Mouse (Mus musculus) embryonic facial prominence, embryonic 14.5 days (tissue): Measurements from ENCODE around the gene Ddx23. TPM values are rescaled to one million over a fixed set of nuclear protein-coding genes. Genes with fewer than 3 reads are reported as not detected.

Source experiments
- ATAC-seq: fragments of 200-750 bp; cut with Nextera tagmentation; 2 replicates; pipeline ENCODE4 v1.8.0; 2017; ENCODE audit warnings: low read depth, moderate number of reproducible peaks, moderate TSS enrichment
- DNase-seq: peaks from one replicate; pipeline ENCODE4 v3.0.0-alpha.2; 2015; ENCODE audit warnings: low spot score
- H3K27ac ChIP-seq: fragments of 300-500 bp; sonication (generic); replicated peaks from 2 replicates; pipeline ENCODE4 v1.5.1; 2014; ENCODE audit warnings: low read depth, mild to moderate bottlenecking, low read length, moderate library complexity
- H3K27me3 ChIP-seq: fragments of 300-500 bp; sonication (generic); replicated peaks from 2 replicates; pipeline ENCODE4 v1.6.1; 2014; ENCODE audit warnings: low read length; ENCODE audit not compliant: control insufficient read depth, insufficient read depth
- H3K36me3 ChIP-seq: fragments of 300-500 bp; sonication (generic); 2 replicates; pipeline ENCODE4 v1.6.1; 2014; ENCODE audit warnings: low read length, mixed read lengths; ENCODE audit not compliant: control insufficient read depth, insufficient read depth
- H3K4me1 ChIP-seq: fragments of 300-500 bp; sonication (generic); 2 replicates; pipeline ENCODE4 v1.6.1; 2014; ENCODE audit warnings: antibody characterized with exemption, low read length; ENCODE audit not compliant: control insufficient read depth, insufficient read depth
- H3K4me2 ChIP-seq: fragments of 300-500 bp; sonication (generic); 2 replicates; pipeline ENCODE4 v1.6.1; 2014; ENCODE audit warnings: low read depth, mild to moderate bottlenecking, low read length, moderate library complexity, mixed read lengths
- H3K4me3 ChIP-seq: fragments of 300-500 bp; sonication (generic); 2 replicates; pipeline ENCODE4 v1.5.1; 2014; ENCODE audit warnings: low read depth, mild to moderate bottlenecking, low read length
- H3K9ac ChIP-seq: fragments of 300-500 bp; sonication (generic); 2 replicates; pipeline ENCODE4 v1.6.1; 2014; ENCODE audit warnings: low read depth, mild to moderate bottlenecking, low read length, moderate library complexity, mixed read lengths
- H3K9me3 ChIP-seq: fragments of 300-500 bp; sonication (generic); 2 replicates; pipeline ENCODE4 v1.6.1; 2016; ENCODE audit warnings: low read length; ENCODE audit not compliant: control insufficient read depth
- WGBS: fragments of 180-500 bp; shearing (Covaris S2); extraction: QIAGEN DNeasy Blood & Tissue Kit; methylation state at CpG from one replicate; pipeline ENCODE4 v1.1.7; 2014; 5-methylcytosine and 5-hydroxymethylcytosine counted together
- polyA plus RNA-seq: library from polyadenylated mRNA; unstranded; fragments of >200 nt; fragmentation: Nextera tagmentation; extraction: Ambion mirVana; gene quantifications from 2 replicates; pipeline ENCODE4 v1.2.1, GENCODE M21; 2014

Ddx23 gene
- polyA plus RNA-seq, 1 experiment from 2014 or later = 23.4 TPM

- Histone ChIP-seq H3K4me1 (no peaks in the 10 kb centered on the region), H3K27ac (no peak overlapping the region), H3K9ac (no peak overlapping the region), H3K4me2 (no peak overlapping the region), H3K9me3 (no peaks in the 10 kb centered on the region), H3K27me3 (no peaks in the 10 kb centered on the region), H3K36me3 (peaks cover 95% of the 10 kb centered on the region), H3K4me3 (no peak overlapping the region)
- DNase-seq (no peak), ATAC-seq (no peak)
- 90% methylated on average over 24 of the region's 24 CpGs for WGBS
Measured at GRCm38 (mm10) chr15:98645057-98646026, 17.4 kb downstream of the Ddx23 start.

GRCm38 (mm10) chr15:98644406-98644805, 18.3 kb downstream of the Ddx23 start:
- Histone ChIP-seq H3K9ac (no peak overlapping the region), H3K27ac (no peak overlapping the region), H3K36me3 (peaks cover 95% of the 10 kb centered on the region), H3K9me3 (no peaks in the 10 kb centered on the region), H3K4me2 (no peak overlapping the region), H3K4me1 (no peaks in the 10 kb centered on the region), H3K4me3 (no peak overlapping the region), H3K27me3 (no peaks in the 10 kb centered on the region)
- DNase-seq = no peak
- 92% methylated on average over 12 of the region's 12 CpGs for WGBS
- no peak for ATAC-seq

- H3K4me1 ChIP-seq = peaks cover 17% of the 10 kb centered on the region
- H3K9me3 ChIP-seq = no peaks in the 10 kb centered on the region
- peaks cover 56% of the 10 kb centered on the region for H3K36me3 ChIP-seq
- 36% methylated on average over 8 of the region's 8 CpGs for WGBS
- no peak for DNase-seq
- H3K27me3 ChIP-seq = no peaks in the 10 kb centered on the region
- H3K9ac ChIP-seq = no peak overlapping the region
- H3K4me3 ChIP-seq = no peak overlapping the region
- no peak for ATAC-seq
- no peak overlapping the region for H3K4me2 ChIP-seq
- H3K27ac ChIP-seq = no peak overlapping the region
Measured at GRCm38 (mm10) chr15:98640157-98640556, 22.5 kb downstream of the Ddx23 start.

- H3K36me3 ChIP-seq = peaks cover 31% of the 10 kb centered on the region
- ATAC-seq (no peak), DNase-seq (no peak)
- H3K9me3 ChIP-seq = no peaks in the 10 kb centered on the region
- peaks cover 16% of the 10 kb centered on the region; the same call in 1 of the 2 replicates for H3K27me3 ChIP-seq
- H3K4me2 ChIP-seq = no peak overlapping the region; the same call in 1 of the 2 replicates
- 35% methylated on average over 3 of the region's 3 CpGs for WGBS
- no peak overlapping the region for H3K27ac ChIP-seq
- H3K9ac ChIP-seq = no peak overlapping the region
- H3K4me3 ChIP-seq = no peak overlapping the region
- H3K4me1 ChIP-seq = peaks cover 30% of the 10 kb centered on the region
Measured at GRCm38 (mm10) chr15:98637155-98637554, 25.5 kb downstream of the Ddx23 start.

- no peak for ATAC-seq
- Histone ChIP-seq H3K27me3 (peaks cover 16% of the 10 kb centered on the region; the same call in 1 of the 2 replicates), H3K9ac (peak overlapping the region; percentile 79), H3K4me2 (peak overlapping the region; percentile 97), H3K9me3 (no peaks in the 10 kb centered on the region), H3K36me3 (peaks cover 25% of the 10 kb centered on the region), H3K27ac (no peak overlapping the region), H3K4me3 (peak overlapping the region; percentile 80; the same call in 1 of the 2 replicates), H3K4me1 (peaks cover 32% of the 10 kb centered on the region)
- DNase-seq = no peak
- WGBS = 42% methylated on average over 5 of the region's 5 CpGs
Measured at GRCm38 (mm10) chr15:98636517-98636916, 26.2 kb downstream of the Ddx23 start.

GRCm38 (mm10) chr15:98635291-98635841, 27.3 kb downstream of the Ddx23 start:
- Histone ChIP-seq H3K27ac (peak overlapping the region; percentile 86), H3K27me3 (peaks cover 20% of the 10 kb centered on the region; the same call in 1 of the 2 replicates)

GRCm38 (mm10) chr15:98634541-98635081, 28.1 kb downstream of the Ddx23 start:
- Histone ChIP-seq H3K9me3 (no peaks in the 10 kb centered on the region), H3K4me3 (peak overlapping the region; percentile 80), H3K27me3 (peaks cover 26% of the 10 kb centered on the region; the same call in 1 of the 2 replicates), H3K4me2 (peak overlapping the region; percentile 97), H3K36me3 (peaks cover 6% of the 10 kb centered on the region; the same call in 1 of the 2 replicates), H3K4me1 (peaks cover 36% of the 10 kb centered on the region), H3K27ac (peak overlapping the region; percentile 86), H3K9ac (peak overlapping the region; percentile 79)
- DNase-seq = peak; percentile 91
- 2% methylated on average over 46 of the region's 65 CpGs for WGBS
- peak; percentile 75 for ATAC-seq

More at GRCm38 (mm10) chr15:98635291-98635841, 27.3 kb downstream of the Ddx23 start:
- peak overlapping the region; percentile 80 for H3K4me3 ChIP-seq
- 1% methylated on average over 21 of the region's 21 CpGs for WGBS
- peak; percentile 1; the same call in 1 of the 2 replicates for ATAC-seq
- H3K36me3 ChIP-seq = peaks cover 14% of the 10 kb centered on the region; the same call in 1 of the 2 replicates
- peak overlapping the region; percentile 79 for H3K9ac ChIP-seq
- peaks cover 36% of the 10 kb centered on the region for H3K4me1 ChIP-seq
- H3K4me2 ChIP-seq = peak overlapping the region; percentile 97
- no peaks in the 10 kb centered on the region for H3K9me3 ChIP-seq
- no peak for DNase-seq

GRCm38 (mm10) chr15:98633822-98634470, 28.7 kb downstream of the Ddx23 start:
- H3K4me1 ChIP-seq = peaks cover 37% of the 10 kb centered on the region
- peak overlapping the region; percentile 86 for H3K27ac ChIP-seq
- H3K9ac ChIP-seq = peak overlapping the region; percentile 79
- WGBS = 1% methylated on average over 24 of the region's 25 CpGs
- DNase-seq (no peak), ATAC-seq (peak; percentile 6; the same call in 1 of the 2 replicates)
- H3K36me3 ChIP-seq = 0 out of 2 replicates have a peak, but pooled peaks cover 3% of the 10 kb centered on the region
- peak overlapping the region; percentile 80 for H3K4me3 ChIP-seq
- H3K4me2 ChIP-seq = peak overlapping the region; percentile 97
- H3K9me3 ChIP-seq = no peaks in the 10 kb centered on the region
- H3K27me3 ChIP-seq = peaks cover 29% of the 10 kb centered on the region; the same call in 1 of the 2 replicates
